Mouse (Mus musculus): ENCODE measurements around the gene Prdx5.

The Prdx5 gene

DNA sequence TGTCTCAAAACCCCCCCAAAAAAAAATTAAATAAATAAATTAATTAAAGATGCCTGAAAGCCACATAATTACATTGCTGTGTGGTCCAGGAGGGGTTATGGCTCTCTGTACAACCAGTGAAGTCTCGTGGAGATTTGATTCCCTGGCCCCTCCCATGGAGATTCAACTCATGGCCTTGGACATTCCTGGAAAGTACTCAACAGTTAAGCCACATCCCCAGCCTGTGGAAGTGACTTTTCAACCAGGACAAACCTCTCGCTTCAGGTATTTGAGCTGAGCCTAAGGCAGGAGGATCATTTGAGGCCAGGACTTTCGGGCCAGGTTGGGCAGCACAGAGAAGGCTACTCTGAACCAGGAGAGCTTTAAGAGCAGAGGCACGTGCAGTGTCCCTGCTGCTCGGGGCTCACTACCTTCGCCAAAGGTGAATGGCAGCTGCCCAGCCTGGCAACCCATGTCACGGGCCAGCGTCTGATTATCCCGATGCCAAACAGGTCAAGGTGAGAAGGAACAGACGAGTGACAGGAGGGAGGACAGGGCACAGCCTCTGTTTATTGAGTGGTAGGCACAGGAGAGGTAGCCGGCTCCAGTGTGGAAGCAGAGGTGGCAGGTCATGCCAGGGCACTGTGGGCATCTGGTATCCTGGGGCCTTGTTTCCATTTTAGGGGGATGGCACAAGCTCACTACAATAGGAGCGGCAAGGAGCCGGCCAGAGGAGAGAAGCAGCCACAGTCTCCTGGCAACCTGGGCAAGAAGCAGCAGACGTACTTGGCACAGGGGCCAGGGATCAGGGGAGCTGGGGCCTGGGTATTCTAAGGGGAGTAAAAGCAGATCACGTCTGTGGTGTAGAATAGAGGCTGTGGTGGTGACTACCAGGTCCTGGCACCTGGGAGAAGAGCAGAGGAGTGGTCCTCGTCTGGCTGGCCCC is 27.9 kb upstream of the Prdx5 start:
- no peak for DNase-seq (ENCODE audit: low spot score)

GRCm38 (mm10) chr19:6936299-6936698 is 26.4 kb upstream of the Prdx5 start:
- DNase-seq (ENCODE audit: low spot score): no peak

DNA sequence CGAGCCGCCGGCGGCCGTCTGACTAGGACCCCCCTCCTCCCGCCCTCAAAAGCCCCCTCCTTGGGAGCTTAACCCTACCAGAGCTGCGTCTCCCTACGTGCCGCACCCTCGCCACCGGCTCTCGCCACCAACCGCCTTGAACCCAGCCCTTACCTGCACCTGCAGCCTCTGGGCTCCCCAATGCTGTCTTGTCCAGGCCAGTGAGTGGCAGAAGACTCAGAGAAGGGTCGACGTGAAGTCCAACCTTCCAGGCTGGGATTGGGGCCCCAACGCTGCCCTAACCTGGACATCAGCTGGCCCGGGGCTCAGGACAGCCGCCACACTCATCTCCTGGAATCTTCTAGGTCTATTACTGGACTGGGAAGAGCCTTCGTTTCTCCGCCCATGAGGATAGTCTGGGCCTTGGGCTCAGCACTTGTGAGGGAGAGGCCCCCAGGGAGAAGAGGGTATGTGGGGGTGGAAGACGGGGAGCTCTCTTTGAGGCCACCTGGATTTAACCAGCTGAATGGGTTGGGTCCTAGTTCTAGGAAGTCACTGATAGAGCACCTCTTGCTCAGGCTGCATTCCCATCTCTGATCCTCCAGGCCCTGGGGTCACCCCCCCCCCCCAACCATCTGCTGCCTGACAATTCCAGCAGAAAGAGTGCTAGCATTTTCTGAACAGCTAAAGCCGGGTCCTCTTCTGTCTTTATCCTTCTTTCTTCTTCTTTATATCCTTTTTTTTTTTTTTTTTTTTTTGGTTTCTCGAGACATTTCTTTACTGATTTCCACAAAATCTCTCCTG is 24.5 kb upstream of the Prdx5 start, which contains the start of gene Kcnk4:
Kcnk4 (minus strand) TSS at position 321 of the 783 bp plus-strand sequence.
- DNase-seq (ENCODE audit: low spot score): no peak

GRCm38 (mm10) chr19:6933436-6934194 is 23.7 kb upstream of the Prdx5 start:
- DNase-seq (ENCODE audit: low spot score): no peak

- no peak for DNase-seq (ENCODE audit: low spot score)
These were observed 23.2 kb upstream of the Prdx5 start for GRCm38 (mm10) chr19:6933102-6933435.

- no peak for DNase-seq (ENCODE audit: low spot score)
These were observed 22.1 kb upstream of the Prdx5 start for GRCm38 (mm10) chr19:6932018-6932417.

DNA sequence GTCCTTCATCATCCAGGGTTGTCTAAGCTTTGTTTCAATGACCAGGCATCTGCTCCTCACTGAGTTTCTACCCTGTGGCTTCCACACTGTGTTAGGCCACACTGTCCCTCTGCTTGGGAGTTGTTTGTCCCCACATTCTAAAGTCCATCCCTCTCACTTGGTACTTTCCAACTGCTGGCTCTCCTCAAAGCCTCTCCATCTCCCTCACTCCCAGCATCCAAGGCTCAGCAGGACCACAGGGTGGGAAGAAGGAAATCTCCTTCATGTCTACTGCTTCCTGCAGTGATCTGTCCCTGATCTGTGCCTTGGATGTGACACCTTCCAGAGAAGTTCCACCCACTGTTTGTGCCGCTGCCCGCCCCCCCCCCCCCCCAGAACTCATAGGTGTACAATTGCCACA is 21.1 kb upstream of the Prdx5 start:
- no peak for DNase-seq (ENCODE audit: low spot score)

DNA sequence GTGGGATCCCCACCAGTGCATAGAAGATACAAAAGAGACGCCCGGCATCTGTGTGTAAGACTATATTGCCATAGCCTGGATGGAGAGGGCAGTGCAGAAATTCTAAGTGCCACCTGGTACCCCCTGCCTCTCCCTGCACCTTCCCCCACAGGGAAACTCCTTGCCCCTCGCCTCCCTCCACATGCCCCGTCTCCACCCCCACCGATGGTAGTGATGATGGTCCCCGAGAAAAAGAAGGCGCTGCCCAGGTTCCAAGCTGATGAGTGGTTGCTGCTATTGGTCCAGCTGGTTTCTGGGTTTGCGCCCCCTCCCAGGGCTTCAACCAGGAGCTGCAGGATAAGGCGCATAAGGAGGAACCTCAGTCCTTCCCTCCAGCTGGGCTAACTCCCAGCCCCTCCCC is 18.2 kb upstream of the Prdx5 start:
- no peak for DNase-seq (ENCODE audit: low spot score)

DNA sequence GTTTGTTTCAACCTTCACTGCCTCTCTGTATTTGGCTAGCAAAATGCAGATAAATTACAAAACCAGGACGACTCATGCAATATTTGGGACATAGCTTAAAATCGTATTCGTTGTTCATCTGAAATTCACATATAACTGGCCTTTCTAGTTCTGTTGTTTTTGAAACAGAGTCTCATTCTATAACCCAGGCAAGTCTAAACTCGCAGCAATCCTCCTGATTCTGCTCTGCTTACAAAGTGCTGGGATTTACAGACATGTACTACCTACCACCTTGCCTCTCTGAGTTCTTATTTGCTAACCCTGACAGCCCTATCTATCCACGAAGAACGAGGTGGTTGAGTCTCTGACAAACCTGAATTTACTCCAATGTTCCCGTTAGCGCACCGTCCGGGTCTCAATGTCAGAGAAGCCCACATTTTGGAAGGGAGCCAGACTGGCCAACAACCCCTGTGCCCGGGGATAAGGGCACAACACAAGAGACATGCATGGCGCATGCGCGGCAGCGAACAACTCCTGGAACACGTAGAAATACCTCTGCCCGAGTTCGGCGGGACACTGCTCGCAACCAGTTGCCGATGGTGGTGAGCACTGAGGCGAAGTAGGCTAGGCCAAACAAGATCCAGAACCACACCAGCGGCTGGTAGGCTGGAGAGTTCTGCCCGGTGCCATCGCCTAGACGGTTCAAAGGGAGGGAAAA is 16.8 kb upstream of the Prdx5 start:
- DNase-seq (ENCODE audit: low spot score): no peak

DNA sequence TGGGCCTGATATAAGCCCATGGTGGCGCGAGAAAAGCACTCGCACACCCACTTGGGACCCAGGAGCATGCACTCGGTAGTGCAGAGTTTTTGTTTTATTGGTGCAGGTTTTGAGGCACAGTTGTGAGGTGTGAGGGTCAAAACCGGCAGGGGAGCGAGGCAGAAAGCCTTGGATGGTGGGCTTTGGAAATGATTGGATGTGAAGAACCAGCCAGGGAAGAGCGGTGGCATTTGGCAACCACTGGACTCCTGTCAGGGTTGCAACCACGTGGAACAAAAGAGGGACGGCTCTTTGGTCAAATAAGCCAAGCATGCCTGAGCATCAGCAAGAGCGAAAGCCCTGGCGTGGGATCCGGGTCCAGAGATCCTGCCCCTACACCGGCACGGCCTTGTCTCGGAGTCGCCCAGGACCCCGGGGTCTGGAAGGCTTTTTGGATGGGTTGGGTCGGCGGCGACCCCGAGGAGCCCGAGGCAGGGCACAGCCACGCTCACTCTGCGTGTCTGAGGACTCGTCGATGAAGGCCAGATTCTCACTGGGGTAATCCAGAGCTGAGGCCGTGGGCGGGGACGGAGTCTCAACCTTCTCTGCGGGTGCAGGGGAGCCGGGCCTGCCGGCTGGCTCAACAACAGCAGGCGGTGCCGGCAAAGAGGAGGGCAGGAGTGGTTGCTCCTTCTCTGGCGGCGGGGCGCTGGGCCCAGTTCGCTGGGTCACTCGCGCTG is 15.9 kb upstream of the Prdx5 start:
- DNase-seq (ENCODE audit: low spot score): no peak

DNA sequence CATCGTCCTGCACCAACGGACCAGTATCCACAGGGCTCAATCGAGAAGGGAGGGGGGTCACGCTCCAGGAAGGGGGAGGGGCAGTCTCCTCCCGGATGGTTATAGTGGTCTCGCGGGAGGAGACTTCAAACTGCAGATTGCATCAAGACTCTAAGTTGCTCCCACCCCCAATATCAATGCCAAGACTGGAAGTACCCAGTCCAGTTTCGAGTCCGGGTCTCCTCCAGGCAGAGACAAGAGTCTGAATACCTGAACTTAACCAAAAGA is 15.3 kb upstream of the Prdx5 start, which contains the start of gene Catsperz:
Catsperz (minus strand) TSS at position 74 of the 267 bp plus-strand sequence.
- DNase-seq (ENCODE audit: low spot score): no peak

- DNase-seq (ENCODE audit: low spot score): peak; percentile 74
These were observed 14.8 kb upstream of the Prdx5 start for GRCm38 (mm10) chr19:6924461-6925306.

GRCm38 (mm10) chr19:6922901-6923735 is 13.2 kb upstream of the Prdx5 start:
- DNase-seq (ENCODE audit: low spot score): no peak

GRCm38 (mm10) chr19:6921647-6922567 is 12.0 kb upstream of the Prdx5 start, which contains the start of gene Esrra:
TSS of gene Esrra (minus strand) at chr19:6921813.
- peak; percentile 100 for DNase-seq (ENCODE audit: low spot score)

GRCm38 (mm10) chr19:6920741-6921636 is 11.1 kb upstream of the Prdx5 start:
- no peak for DNase-seq (ENCODE audit: low spot score)

GRCm38 (mm10) chr19:6919876-6920740 is 10.2 kb upstream of the Prdx5 start:
- no peak for DNase-seq (ENCODE audit: low spot score)

All from left cerebral cortex, adult 11 months (tissue).